In the genomic region with DNA sequence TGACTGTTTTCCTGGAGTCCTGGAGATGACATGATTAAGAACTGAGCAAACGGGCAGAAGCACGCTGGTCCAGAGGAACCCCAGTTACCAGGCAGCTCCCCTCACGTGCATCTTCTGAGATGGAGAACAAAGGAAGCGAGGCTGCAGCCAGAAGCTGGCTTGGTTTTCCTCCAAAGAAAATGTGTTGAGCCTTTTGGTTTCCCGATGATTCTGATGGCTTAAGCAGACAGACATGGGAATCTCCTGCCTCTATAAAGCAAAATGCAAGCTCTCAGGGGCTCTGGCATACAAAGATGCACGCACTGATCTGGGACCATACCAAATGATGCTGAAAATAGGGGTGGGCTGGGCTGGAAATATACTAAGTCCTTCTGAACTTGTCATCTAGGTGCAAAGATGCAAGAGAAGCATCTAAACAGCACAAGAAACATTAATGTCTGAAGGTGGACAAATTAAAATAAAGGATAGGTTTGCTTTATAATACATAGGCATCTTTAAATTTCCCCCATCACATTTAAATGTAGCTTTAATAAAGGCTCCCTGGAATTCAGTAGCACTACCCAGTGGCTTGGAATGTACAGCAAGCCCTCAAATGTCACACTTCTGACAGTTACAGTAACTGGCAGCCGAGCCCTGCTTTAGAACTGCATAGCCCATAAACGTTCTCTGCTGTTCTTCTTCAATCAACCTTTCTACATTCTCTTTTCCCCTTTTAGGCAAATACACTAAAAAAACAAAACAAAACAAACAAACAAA, we compare ENCODE assay signal across 8 mouse cellular contexts. TPM values are rescaled to one million over a fixed set of nuclear protein-coding genes. Genes with fewer than 3 reads are reported as not detected.
DNase-seq lines count a peak whose midpoint lies in the region; ATAC-seq and TF ChIP-seq lines count a peak whose summit lies in the region.

No protein-coding gene starts in this region.

- no peaks in the 10 kb centered on the region for H3K36me3 ChIP-seq in forebrain, postnatal 0 days (ENCODE audit: insufficient read depth)
- H3K36me3 ChIP-seq in midbrain, embryonic 10.5 days: peaks cover 9% of the 10 kb centered on the region

- no peaks in the 10 kb centered on the region for H3K27me3 ChIP-seq in forebrain, postnatal 0 days (ENCODE audit: insufficient read depth, low read length)
- no peaks in the 10 kb centered on the region for H3K27me3 ChIP-seq in midbrain, embryonic 10.5 days (ENCODE audit: low read depth, poor library complexity, severe bottlenecking)

- peak overlapping the region; percentile 46 for H3K4me3 ChIP-seq in forebrain, postnatal 0 days (ENCODE audit: low read depth, low read length)
- peak overlapping the region; percentile 37 for H3K4me3 ChIP-seq in midbrain, embryonic 10.5 days

- peak; percentile 48 to 58 for DNase-seq in frontal cortex, postnatal 36 days (ENCODE audit: low spot score in 2 of 2)
- peak; percentile 37 to 45 for DNase-seq in cerebellum, adult 18-20 months
- peak; percentile 91 for DNase-seq in forebrain, postnatal 0 days
- DNase-seq in midbrain, embryonic 10.5 days (ENCODE audit: low spot score): no peak
- no peak for DNase-seq in lung, postnatal 36 days
- DNase-seq in c-Kit-positive CD71-positive TER-119-positive erythroid progenitor cells, embryonic 14.5 days (ENCODE audit: low spot score): no peak
- no peak for DNase-seq in kidney, postnatal 4 days

- no peak for ATAC-seq in frontal cortex, adult (ENCODE audit: low TSS enrichment)
- ATAC-seq in forebrain, postnatal 0 days: peak; percentile 89

- no peaks in the 10 kb centered on the region for H3K9me3 ChIP-seq in forebrain, postnatal 0 days (ENCODE audit: low read length)
- no peaks in the 10 kb centered on the region for H3K9me3 ChIP-seq in midbrain, embryonic 10.5 days (replicated peaks)

- H3K4me2 ChIP-seq in forebrain, postnatal 0 days (ENCODE audit: low read depth): peak overlapping the region; percentile 55

- peak overlapping the region; percentile 93 for H3K27ac ChIP-seq in forebrain, postnatal 0 days (ENCODE audit: low read depth, low read length)
- peak overlapping the region; percentile 74 for H3K27ac ChIP-seq in midbrain, embryonic 10.5 days (replicated peaks)

- peak; percentile 20; the same call in 1 of the 2 replicates for TF ChIP-seq CTCF in forebrain, postnatal 0 days (IDR thresholded peaks at IDR 0.05; ENCODE audit: low read depth)

- 4% methylated on average over 8 of the region's 8 CpGs for WGBS in forebrain, postnatal 0 days
- 63% methylated on average over 8 of the region's 8 CpGs for WGBS in midbrain, embryonic 10.5 days

- peaks cover 23% of the 10 kb centered on the region for H3K4me1 ChIP-seq in forebrain, postnatal 0 days (ENCODE audit: insufficient read depth)
- H3K4me1 ChIP-seq in midbrain, embryonic 10.5 days: peaks cover 20% of the 10 kb centered on the region

- peak overlapping the region; percentile 72 for H3K9ac ChIP-seq in forebrain, postnatal 0 days

RNA-seq across cellular contexts. Expression of a gene that starts 54.9 kb away (rescaled TPM):
- 80.9 and 84.9 TPM in 2 replicates for total RNA-seq in forebrain, postnatal 0 days (2014; rRNA removed)
- 121 and 130 TPM in 2 replicates for polyA plus RNA-seq in forebrain, postnatal 0 days (2015; fragmentation: Nextera tagmentation; extraction: Ambion mirVana)
- polyA plus RNA-seq in midbrain, embryonic 10.5 days (2016; fragmentation: Nextera tagmentation; extraction: Ambion mirVana): 74.1 and 75.7 TPM in 2 replicates

Comparison
In these comparisons a context has a peak if more than half of its experiments do, and no peak if none do; other contexts are left out.
1. DNase-seq: peak in frontal cortex, postnatal 36 days (2 of 2), cerebellum, adult 18-20 months (2 of 2) and forebrain, postnatal 0 days (single experiment); none in midbrain, embryonic 10.5 days (single experiment), lung, postnatal 36 days (single experiment), c-Kit-positive CD71-positive TER-119-positive erythroid progenitor cells, embryonic 14.5 days (single experiment) and kidney, postnatal 4 days (0 of 2).